Mouse (Mus musculus) heart, embryonic 11.5 days (tissue): ENCODE measurements around the gene Mob2. TPM values are rescaled to one million over a fixed set of nuclear protein-coding genes. Genes with fewer than 3 reads are reported as not detected.

ENCODE experiments used
- ATAC-seq: fragments of 200-750 bp; cut with Nextera tagmentation; replicated peaks from 2 replicates; pipeline ENCODE4 v1.8.0; 2017; ENCODE audit warnings: moderate library complexity; ENCODE audit not compliant: insufficient number of reproducible peaks, low FRiP score, low TSS enrichment
- H3K27ac ChIP-seq: fragments of 300-500 bp; sonication (generic); 2 replicates; pipeline ENCODE4 v1.5.1; 2014; ENCODE audit warnings: mild to moderate bottlenecking, low read depth, low read length
- H3K27me3 ChIP-seq: fragments of 300-500 bp; sonication (generic); 2 replicates; pipeline ENCODE4 v1.6.1; 2014; ENCODE audit warnings: mild to moderate bottlenecking, low read length, mixed read lengths; ENCODE audit not compliant: control insufficient read depth, insufficient read depth
- H3K36me3 ChIP-seq: fragments of 300-500 bp; sonication (generic); 2 replicates; pipeline ENCODE4 v1.6.1; 2014; ENCODE audit warnings: mild to moderate bottlenecking, low read length, moderate library complexity, mixed read lengths; ENCODE audit not compliant: control insufficient read depth, insufficient read depth
- H3K4me1 ChIP-seq: fragments of 300-500 bp; sonication (generic); 2 replicates; pipeline ENCODE4 v1.6.1; 2014; ENCODE audit warnings: low read length; ENCODE audit not compliant: control insufficient read depth, insufficient read depth
- H3K4me2 ChIP-seq: fragments of 300-500 bp; sonication (generic); 2 replicates; pipeline ENCODE4 v1.6.1; 2014; ENCODE audit warnings: mild to moderate bottlenecking, moderate library complexity
- H3K4me3 ChIP-seq: fragments of 300-500 bp; sonication (generic); 2 replicates; pipeline ENCODE4 v1.5.1; 2014; ENCODE audit warnings: low read depth, low read length
- H3K9ac ChIP-seq: fragments of 300-500 bp; sonication (generic); 2 replicates; pipeline ENCODE4 v1.6.1; 2014; ENCODE audit warnings: mild to moderate bottlenecking, low read depth, low read length, moderate library complexity
- H3K9me3 ChIP-seq: fragments of 300-500 bp; sonication (generic); replicated peaks from 2 replicates; pipeline ENCODE4 v1.6.1; 2016; ENCODE audit warnings: low read length; ENCODE audit not compliant: control insufficient read depth
- WGBS: fragments of 180-500 bp; shearing (Covaris S2); extraction: QIAGEN DNeasy Blood & Tissue Kit; methylation state at CpG from one replicate; pipeline ENCODE4 v1.1.7; 2014; ENCODE audit not compliant: insufficient replicate concordance; 5-methylcytosine and 5-hydroxymethylcytosine counted together
- polyA plus RNA-seq: library from polyadenylated mRNA; unstranded; fragments of >200 nt; fragmentation: Nextera tagmentation; extraction: Ambion mirVana; gene quantifications from 2 replicates; pipeline ENCODE4 v1.2.1, GENCODE M21; 2014

Gene Mob2
- 48.3 and 50.3 TPM in 2 replicates for polyA plus RNA-seq

- Histone ChIP-seq H3K9me3 (no peaks in the 10 kb centered on the region), H3K36me3 (no peaks in the 10 kb centered on the region), H3K27ac (peak within 1 kb of the TSS; percentile 69), H3K4me3 (peak within 1 kb of the TSS; percentile 91), H3K4me1 (peaks cover 20% of the 10 kb centered on the region), H3K4me2 (peak within 1 kb of the TSS; percentile 94), H3K27me3 (no peaks in the 10 kb centered on the region), H3K9ac (peak within 1 kb of the TSS; percentile 92)
- under 1% methylated on average over 49 of the region's 49 CpGs for WGBS
- ATAC-seq = peak; percentile 90
Observed at GRCm38 (mm10) chr7:142060931-142061565, at the start of gene Mob2. Gene Mob2 (minus strand): TSS chr7:142061065.

GRCm38 (mm10) chr7:142104747-142105146 lies 43.9 kb upstream of the Mob2 start:
- no peaks in the 10 kb centered on the region for H3K9me3 ChIP-seq
- peaks cover 4% of the 10 kb centered on the region; the same call in 1 of the 2 replicates for H3K27me3 ChIP-seq
- no peak overlapping the region for H3K27ac ChIP-seq
- 46% methylated on average over 5 of the region's 5 CpGs for WGBS
- no peaks in the 10 kb centered on the region for H3K36me3 ChIP-seq
- H3K4me3 ChIP-seq = no peak overlapping the region
- H3K9ac ChIP-seq = no peak overlapping the region
- H3K4me1 ChIP-seq = no peaks in the 10 kb centered on the region
- H3K4me2 ChIP-seq = no peak overlapping the region
- no peak for ATAC-seq

GRCm38 (mm10) chr7:142097776-142098175 lies 36.9 kb upstream of the Mob2 start:
- peaks cover 39% of the 10 kb centered on the region for H3K27me3 ChIP-seq
- peaks cover 12% of the 10 kb centered on the region for H3K4me1 ChIP-seq
- no peak; the same call in 1 of the 2 replicates for ATAC-seq

DNA sequence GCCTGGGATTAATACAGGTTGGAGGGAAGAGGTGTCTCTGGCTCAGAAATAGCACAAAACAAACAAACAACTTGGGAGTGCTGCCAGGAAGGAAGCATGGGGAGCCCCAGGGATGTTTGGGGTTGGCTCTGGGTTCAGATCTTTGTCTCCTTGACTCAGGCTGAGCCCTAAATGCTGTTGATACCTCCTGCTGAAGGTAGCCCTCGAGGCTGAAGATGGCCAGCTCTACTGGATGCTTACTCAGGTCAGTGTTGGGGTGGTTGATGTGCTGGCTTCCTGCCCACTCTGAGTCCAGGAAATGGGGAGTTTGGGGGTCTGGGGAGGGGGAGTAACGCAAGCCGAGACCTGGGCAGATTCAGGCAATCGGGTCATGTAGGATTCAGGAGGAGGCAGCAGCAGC lies 35.8 kb upstream of the Mob2 start:
- Histone ChIP-seq H3K36me3 (no peaks in the 10 kb centered on the region), H3K4me2 (no peak overlapping the region), H3K9me3 (no peaks in the 10 kb centered on the region), H3K4me1 (peaks cover 23% of the 10 kb centered on the region), H3K4me3 (no peak overlapping the region), H3K27ac (no peak overlapping the region), H3K9ac (no peak overlapping the region), H3K27me3 (peaks cover 48% of the 10 kb centered on the region)
- WGBS = 64% methylated on average over 4 of the region's 4 CpGs
- ATAC-seq = no peak

More at GRCm38 (mm10) chr7:142097776-142098175, 36.9 kb upstream of the Mob2 start:
- Histone ChIP-seq H3K27ac (no peak overlapping the region), H3K36me3 (no peaks in the 10 kb centered on the region), H3K4me2 (no peak overlapping the region), H3K4me3 (no peak overlapping the region), H3K9ac (no peak overlapping the region), H3K9me3 (no peaks in the 10 kb centered on the region)
- WGBS = 13% methylated on average over 9 of the region's 9 CpGs

GRCm38 (mm10) chr7:142095183-142095931 lies 34.5 kb upstream of the Mob2 start, which contains the start of gene Dusp8:
Gene Dusp8 (minus strand): TSS chr7:142095843.
- Histone ChIP-seq H3K27me3 (peaks cover 53% of the 10 kb centered on the region), H3K36me3 (no peaks in the 10 kb centered on the region), H3K4me1 (peaks cover 27% of the 10 kb centered on the region), H3K4me3 (peak within 1 kb of the TSS; percentile 70), H3K27ac (peak within 1 kb of the TSS; percentile 72), H3K9me3 (no peaks in the 10 kb centered on the region), H3K4me2 (peak within 1 kb of the TSS; percentile 95), H3K9ac (peak within 1 kb of the TSS; percentile 83)
- peak; percentile 87 for ATAC-seq
- under 1% methylated on average over 58 of the region's 63 CpGs for WGBS

DNA sequence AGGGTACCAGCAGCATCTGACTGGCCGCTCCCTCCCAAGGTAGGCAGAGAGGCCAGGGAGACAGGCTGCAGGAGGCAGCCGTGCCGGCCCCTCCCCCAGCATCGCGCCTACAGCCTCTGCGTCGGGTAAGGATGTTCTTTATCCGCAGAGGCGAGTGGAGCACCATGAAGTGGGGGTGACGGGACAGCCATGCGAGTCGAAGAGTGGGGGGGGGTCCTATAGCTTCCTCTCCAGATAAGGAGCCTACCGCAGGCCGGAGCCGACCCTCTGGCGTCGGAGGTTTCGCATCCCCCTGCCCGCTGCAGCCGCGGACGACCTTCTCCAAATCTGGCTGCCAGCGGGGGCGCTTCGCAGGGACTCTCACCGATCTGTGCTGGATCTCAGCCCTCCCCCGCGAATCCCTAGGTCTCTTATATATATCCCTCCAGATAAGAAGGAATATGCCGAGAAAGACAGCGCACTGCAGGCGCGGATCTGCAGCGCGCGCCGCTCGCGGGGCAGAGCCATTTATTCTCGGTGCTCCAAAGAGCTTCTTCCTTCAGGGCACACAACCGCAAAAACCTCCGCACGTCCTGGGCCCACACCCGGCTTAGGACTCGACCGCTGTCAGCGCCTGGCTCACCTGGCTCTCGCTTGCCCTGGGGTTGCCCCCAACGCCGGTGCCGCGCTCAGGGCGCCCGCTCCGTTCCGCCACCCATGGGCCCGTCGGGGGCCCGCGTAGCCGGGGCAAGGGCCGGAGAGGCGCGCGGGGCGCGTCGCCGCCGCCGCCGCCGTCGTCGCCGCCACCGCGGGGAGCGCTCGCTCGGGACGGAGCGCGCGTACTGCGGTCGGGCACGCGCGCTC lies 33.7 kb upstream of the Mob2 start:
- Histone ChIP-seq H3K4me3 (peak overlapping the region; percentile 70), H3K36me3 (no peaks in the 10 kb centered on the region), H3K4me1 (peaks cover 35% of the 10 kb centered on the region), H3K4me2 (peak overlapping the region; percentile 95), H3K27me3 (peaks cover 51% of the 10 kb centered on the region), H3K27ac (peak overlapping the region; percentile 72), H3K9ac (peak overlapping the region; percentile 83), H3K9me3 (no peaks in the 10 kb centered on the region)
- WGBS = under 1% methylated on average over 63 of the region's 89 CpGs
- ATAC-seq = peak; percentile 19; the same call in 1 of the 2 replicates

DNA sequence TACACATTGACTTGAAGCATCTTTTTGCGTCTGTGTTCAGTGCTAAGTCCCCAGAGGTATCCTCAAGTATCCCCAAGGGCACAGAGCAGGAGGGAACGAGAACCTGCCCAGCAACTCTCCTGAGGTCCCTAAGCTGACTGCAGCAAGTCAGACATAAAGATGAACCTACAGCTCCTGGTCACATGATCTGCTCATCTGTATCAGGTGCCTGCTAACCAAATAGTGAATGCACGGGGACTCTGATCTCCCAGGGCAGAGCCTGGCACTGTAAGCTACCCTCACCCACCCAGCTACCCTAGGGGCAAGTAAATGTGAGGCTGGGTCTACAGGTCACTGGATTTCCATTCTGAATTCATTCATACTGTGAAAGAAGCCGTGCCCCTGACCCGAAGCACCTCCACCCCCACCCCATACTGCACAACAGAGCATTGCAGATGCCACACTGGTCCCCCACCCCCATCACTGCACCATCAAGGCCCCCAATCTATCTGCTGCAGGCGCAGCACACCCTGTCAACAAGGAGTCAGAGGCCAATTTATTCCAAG lies 32.9 kb upstream of the Mob2 start:
- no peaks in the 10 kb centered on the region for H3K9me3 ChIP-seq
- H3K9ac ChIP-seq = peak overlapping the region; percentile 83
- peak overlapping the region; percentile 95 for H3K4me2 ChIP-seq
- H3K27ac ChIP-seq = no peak overlapping the region
- WGBS = 31% methylated on average over 6 of the region's 6 CpGs
- H3K27me3 ChIP-seq = peaks cover 51% of the 10 kb centered on the region
- no peak for ATAC-seq
- no peaks in the 10 kb centered on the region for H3K36me3 ChIP-seq
- peak overlapping the region; percentile 70 for H3K4me3 ChIP-seq
- peaks cover 43% of the 10 kb centered on the region for H3K4me1 ChIP-seq

GRCm38 (mm10) chr7:142092991-142093390 lies 32.1 kb upstream of the Mob2 start:
- Histone ChIP-seq H3K36me3 (no peaks in the 10 kb centered on the region), H3K27ac (no peak overlapping the region), H3K9ac (no peak overlapping the region), H3K4me2 (peak overlapping the region; percentile 95), H3K9me3 (no peaks in the 10 kb centered on the region), H3K4me1 (peaks cover 50% of the 10 kb centered on the region), H3K27me3 (peaks cover 51% of the 10 kb centered on the region), H3K4me3 (0 out of 2 replicates have a peak overlapping the region, but pooled peaks have one; percentile 1)
- ATAC-seq = no peak
- WGBS = 59% methylated on average over 1 of the region's 1 CpGs
